32 mouse cellular contexts compared by ENCODE assay signal in genomic region chr10:94262646-94263045, GRCm38 (mm10). TPM values are rescaled to one million over a fixed set of nuclear protein-coding genes. Genes with fewer than 3 reads are reported as not detected.
"Had no signal": no experiment of that assay in that cellular context is flagged by ENCODE, and none has a peak within 500 bp of the region (broad histone marks: within the 10 kb centered on the region; RNA-seq: fewer than 3 reads in every experiment).

No protein-coding gene starts in this region.

- DNase-seq: gastrocnemius, adult 2 months; gastrocnemius, postnatal 10 days; gastrocnemius, postnatal 25 days; heart, adult 2 months; heart, postnatal 10 days; heart, postnatal 4 days; kidney, adult 18-20 months; kidney, adult 8-10 months; kidney, postnatal 10 days; kidney, postnatal 25 days; kidney, postnatal 4 days; left cerebral cortex, postnatal 4 days had no signal

- H3K4me1 ChIP-seq: heart, embryonic 12.5 days; intestine, embryonic 15.5 days; limb, embryonic 13.5 days; limb, embryonic 15.5 days; liver, embryonic 12.5 days had no signal

- H3K9ac ChIP-seq: heart, embryonic 12.5 days; hindbrain, embryonic 12.5 days; hindbrain, embryonic 14.5 days; intestine, embryonic 15.5 days; limb, embryonic 13.5 days; limb, embryonic 15.5 days; liver, embryonic 12.5 days; liver, embryonic 14.5 days had no signal

- H3K27ac ChIP-seq: gastrocnemius, adult 2 months; heart, adult 2 months; hindbrain, embryonic 10.5 days; hindbrain, embryonic 12.5 days; hindbrain, embryonic 14.5 days; intestine, embryonic 15.5 days; layer of hippocampus, adult 2 months; left cerebral cortex, adult 2 months; limb, embryonic 13.5 days; limb, embryonic 15.5 days; liver, embryonic 12.5 days; liver, embryonic 14.5 days had no signal

- ATAC-seq: hindbrain, embryonic 16.5 days; inflammation-experienced regulatory T-cells, adult 6 months; intestine, embryonic 15.5 days; intestine, postnatal 0 days; liver, embryonic 12.5 days had no signal

- H3K27me3 ChIP-seq: heart, embryonic 12.5 days; hindbrain, embryonic 12.5 days; intestine, embryonic 15.5 days; limb, embryonic 13.5 days; limb, embryonic 15.5 days had no signal

- H3K4me3 ChIP-seq: gastrocnemius, adult 2 months; heart, adult 2 months; heart, embryonic 12.5 days; hindbrain, embryonic 10.5 days; hindbrain, embryonic 12.5 days; intestine, embryonic 15.5 days; layer of hippocampus, adult 2 months; left cerebral cortex, adult 2 months; limb, embryonic 13.5 days; limb, embryonic 15.5 days; liver, embryonic 12.5 days had no signal

- H3K4me2 ChIP-seq: heart, embryonic 12.5 days; hindbrain, embryonic 12.5 days; hindbrain, embryonic 14.5 days; intestine, embryonic 15.5 days; limb, embryonic 13.5 days; limb, embryonic 15.5 days; liver, embryonic 12.5 days had no signal

- H3K36me3 ChIP-seq: heart, embryonic 12.5 days; hindbrain, embryonic 10.5 days; hindbrain, embryonic 12.5 days; intestine, embryonic 15.5 days; limb, embryonic 13.5 days; limb, embryonic 15.5 days; liver, embryonic 12.5 days had no signal

- H3K9me3 ChIP-seq: heart, embryonic 12.5 days; hindbrain, embryonic 10.5 days; hindbrain, embryonic 12.5 days; intestine, embryonic 15.5 days; limb, embryonic 13.5 days; limb, embryonic 15.5 days; liver, embryonic 12.5 days had no signal

RNA-seq across cellular contexts. Expression of gene Gm4792, which starts 35.9 kb away (rescaled TPM):
- polyA plus RNA-seq: heart, adult 2 months; heart, embryonic 12.5 days; heart, embryonic 14.5 days; inflammation-experienced regulatory T-cells, adult 6 months; intestine, embryonic 15.5 days; intestine, postnatal 0 days; kidney, embryonic 14.5 days; kidney, embryonic 16.5 days; limb, embryonic 11.5 days; limb, embryonic 13.5 days; limb, embryonic 15.5 days; liver, adult 2 months; liver, embryonic 12.5 days; liver, embryonic 14.5 days; liver, embryonic 16.5 days had no signal
